Mouse (Mus musculus) hindbrain, embryonic 14.5 days (tissue): Measurements from ENCODE around the gene Rpap3. TPM values are rescaled to one million over a fixed set of nuclear protein-coding genes. Genes with fewer than 3 reads are reported as not detected.
A peak's percentile ranks its signal among the peaks of the same experiment; 100 is the strongest.

Experiments used
- ATAC-seq: fragments of 200-750 bp; cut with Nextera tagmentation; 2 replicates; pipeline ENCODE4 v1.8.0; 2017; ENCODE audit warnings: moderate number of reproducible peaks, mild to moderate bottlenecking, moderate TSS enrichment, moderate library complexity; ENCODE audit not compliant: low FRiP score
- DNase-seq: peaks from one replicate; pipeline ENCODE4 v3.0.0-alpha.2; 2015; ENCODE audit warnings: low spot score
- H3K27ac ChIP-seq: fragments of 300-500 bp; sonication (generic); 2 replicates; pipeline ENCODE4 v1.5.1; 2014; ENCODE audit warnings: mild to moderate bottlenecking, moderate library complexity
- H3K27me3 ChIP-seq: fragments of 300-500 bp; sonication (generic); 2 replicates; pipeline ENCODE4 v1.6.1; 2014; ENCODE audit warnings: mild to moderate bottlenecking, low read length, mixed read lengths; ENCODE audit not compliant: control insufficient read depth, insufficient read depth
- H3K36me3 ChIP-seq: fragments of 300-500 bp; sonication (generic); replicated peaks from 2 replicates; pipeline ENCODE4 v1.6.1; 2014; ENCODE audit not compliant: control insufficient read depth, insufficient read depth
- H3K4me1 ChIP-seq: fragments of 300-500 bp; sonication (generic); replicated peaks from 2 replicates; pipeline ENCODE4 v1.6.1; 2014; ENCODE audit warnings: antibody characterized with exemption, low read length, mixed read lengths; ENCODE audit not compliant: control insufficient read depth, insufficient read depth
- H3K4me2 ChIP-seq: fragments of 300-500 bp; sonication (generic); replicated peaks from 2 replicates; pipeline ENCODE4 v1.6.1; 2014; ENCODE audit warnings: mild to moderate bottlenecking, moderate library complexity
- H3K4me3 ChIP-seq: fragments of 300-500 bp; sonication (generic); replicated peaks from 2 replicates; pipeline ENCODE4 v1.5.1; 2014; ENCODE audit warnings: mild to moderate bottlenecking, low read length
- H3K9ac ChIP-seq: fragments of 300-500 bp; sonication (generic); 2 replicates; pipeline ENCODE4 v1.6.1; 2014
- H3K9me3 ChIP-seq: fragments of 300-500 bp; sonication (generic); 2 replicates; pipeline ENCODE4 v1.6.1; 2016; ENCODE audit warnings: low read length; ENCODE audit not compliant: control insufficient read depth
- WGBS: fragments of 180-500 bp; shearing (Covaris S2); extraction: QIAGEN DNeasy Blood & Tissue Kit; methylation state at CpG from one replicate; pipeline ENCODE4 v1.1.7; 2014; 5-methylcytosine and 5-hydroxymethylcytosine counted together
- polyA plus RNA-seq: library from polyadenylated mRNA; unstranded; fragments of >200 nt; fragmentation: Nextera tagmentation; extraction: Ambion mirVana; gene quantifications from 2 replicates; pipeline ENCODE4 v1.2.1, GENCODE M21; 2014

Gene Rpap3
- polyA plus RNA-seq, 1 experiment from 2014 or later: 45.6 TPM

- Histone ChIP-seq H3K4me2 (no peak overlapping the region), H3K4me1 (no peaks in the 10 kb centered on the region), H3K4me3 (no peak overlapping the region), H3K9ac (no peak overlapping the region), H3K27me3 (no peaks in the 10 kb centered on the region), H3K9me3 (no peaks in the 10 kb centered on the region), H3K36me3 (no peaks in the 10 kb centered on the region), H3K27ac (no peak overlapping the region)
- ATAC-seq (no peak), DNase-seq (no peak)
- 88% methylated on average over 8 of the region's 8 CpGs for WGBS
These were observed 13.0 kb upstream of the Rpap3 start for GRCm38 (mm10) chr15:97718535-97719155.

GRCm38 (mm10) chr15:97717861-97718534, 12.4 kb upstream of the Rpap3 start:
- no peaks in the 10 kb centered on the region for H3K4me1 ChIP-seq
- H3K4me2 ChIP-seq: no peak overlapping the region
- H3K9me3 ChIP-seq: no peaks in the 10 kb centered on the region
- 0 out of 2 replicates have a peak overlapping the region, but pooled peaks have one; percentile 16 for H3K9ac ChIP-seq
- peak; percentile 82 for DNase-seq
- H3K4me3 ChIP-seq: no peak overlapping the region
- no peaks in the 10 kb centered on the region for H3K27me3 ChIP-seq
- no peak for ATAC-seq
- no peaks in the 10 kb centered on the region for H3K36me3 ChIP-seq
- 37% methylated on average over 12 of the region's 12 CpGs for WGBS
- no peak overlapping the region for H3K27ac ChIP-seq

GRCm38 (mm10) chr15:97716782-97717181, 11.2 kb upstream of the Rpap3 start:
- Histone ChIP-seq H3K27ac (no peak overlapping the region), H3K36me3 (no peaks in the 10 kb centered on the region), H3K9me3 (no peaks in the 10 kb centered on the region), H3K27me3 (no peaks in the 10 kb centered on the region), H3K4me1 (no peaks in the 10 kb centered on the region), H3K9ac (no peak overlapping the region), H3K4me2 (no peak overlapping the region), H3K4me3 (no peak overlapping the region)
- ATAC-seq: no peak
- WGBS: 94% methylated on average over 11 of the region's 11 CpGs
- DNase-seq: no peak

- Histone ChIP-seq H3K9ac (no peak overlapping the region), H3K27ac (no peak overlapping the region), H3K4me2 (no peak overlapping the region), H3K4me3 (no peak overlapping the region), H3K36me3 (no peaks in the 10 kb centered on the region), H3K4me1 (no peaks in the 10 kb centered on the region), H3K9me3 (no peaks in the 10 kb centered on the region), H3K27me3 (no peaks in the 10 kb centered on the region)
- 95% methylated on average over 1 of the region's 1 CpGs for WGBS
- DNase-seq: no peak
- no peak for ATAC-seq
These were observed 10.1 kb upstream of the Rpap3 start for GRCm38 (mm10) chr15:97715734-97716133.

- no peak overlapping the region for H3K4me3 ChIP-seq
- ATAC-seq: no peak
- no peaks in the 10 kb centered on the region for H3K36me3 ChIP-seq
- H3K9ac ChIP-seq: no peak overlapping the region
- WGBS: 92% methylated on average over 8 of the region's 8 CpGs
- no peak overlapping the region for H3K27ac ChIP-seq
- H3K9me3 ChIP-seq: no peaks in the 10 kb centered on the region
- H3K27me3 ChIP-seq: no peaks in the 10 kb centered on the region
- H3K4me2 ChIP-seq: no peak overlapping the region
- H3K4me1 ChIP-seq: no peaks in the 10 kb centered on the region
- no peak for DNase-seq
These were observed 9.5 kb upstream of the Rpap3 start for GRCm38 (mm10) chr15:97715083-97715482.

GRCm38 (mm10) chr15:97712546-97712945, 6.9 kb upstream of the Rpap3 start:
- Histone ChIP-seq H3K27me3 (no peaks in the 10 kb centered on the region), H3K4me2 (no peak overlapping the region), H3K4me1 (no peaks in the 10 kb centered on the region), H3K36me3 (no peaks in the 10 kb centered on the region), H3K9me3 (no peaks in the 10 kb centered on the region), H3K9ac (no peak overlapping the region), H3K27ac (no peak overlapping the region), H3K4me3 (no peak overlapping the region)
- DNase-seq (no peak), ATAC-seq (no peak)
- 78% methylated on average over 6 of the region's 6 CpGs for WGBS

GRCm38 (mm10) chr15:97710906-97711305, 5.3 kb upstream of the Rpap3 start:
- Histone ChIP-seq H3K36me3 (no peaks in the 10 kb centered on the region), H3K27me3 (no peaks in the 10 kb centered on the region), H3K4me1 (peaks cover 5% of the 10 kb centered on the region), H3K9me3 (no peaks in the 10 kb centered on the region), H3K4me2 (no peak overlapping the region), H3K9ac (no peak overlapping the region), H3K4me3 (no peak overlapping the region), H3K27ac (no peak overlapping the region)
- WGBS: 55% methylated on average over 6 of the region's 6 CpGs
- ATAC-seq (no peak), DNase-seq (no peak)

GRCm38 (mm10) chr15:97696616-97697015, 9.0 kb downstream of the Rpap3 start:
- Histone ChIP-seq H3K36me3 (peaks cover 93% of the 10 kb centered on the region), H3K27me3 (no peaks in the 10 kb centered on the region), H3K9ac (no peak overlapping the region), H3K4me2 (no peak overlapping the region), H3K4me3 (no peak overlapping the region), H3K9me3 (no peaks in the 10 kb centered on the region), H3K27ac (no peak overlapping the region), H3K4me1 (no peaks in the 10 kb centered on the region)
- ATAC-seq (no peak), DNase-seq (no peak)
- WGBS: 94% methylated on average over 10 of the region's 10 CpGs

- Histone ChIP-seq H3K27ac (no peak overlapping the region), H3K9me3 (no peaks in the 10 kb centered on the region), H3K4me3 (no peak overlapping the region), H3K27me3 (no peaks in the 10 kb centered on the region), H3K9ac (no peak overlapping the region), H3K36me3 (peaks cover 89% of the 10 kb centered on the region), H3K4me2 (no peak overlapping the region), H3K4me1 (no peaks in the 10 kb centered on the region)
- ATAC-seq (no peak), DNase-seq (no peak)
- WGBS: 93% methylated on average over 5 of the region's 5 CpGs
These were observed 12.2 kb downstream of the Rpap3 start for GRCm38 (mm10) chr15:97693411-97693810.
